In genomic region chr12:55484079-55484774, GRCm38 (mm10) we compare ENCODE assay signal across 27 mouse cellular contexts. TPM values are rescaled to one million over a fixed set of nuclear protein-coding genes. Genes with fewer than 3 reads are reported as not detected.
DNase-seq lines count a peak whose midpoint lies in the region; ATAC-seq lines count a peak whose summit lies in the region.
"Had no signal": no experiment of that assay in that cellular context is flagged by ENCODE, and none has a peak within 500 bp of the region (broad histone marks: within the 10 kb centered on the region; RNA-seq: fewer than 3 reads in every experiment).

No protein-coding gene starts in this region.

- no peak overlapping the region for H3K4me3 ChIP-seq in limb, embryonic 15.5 days
- no peak overlapping the region for H3K4me3 ChIP-seq in limb, embryonic 10.5 days
- no peak overlapping the region for H3K4me3 ChIP-seq in embryonic facial prominence, embryonic 12.5 days
- H3K4me3 ChIP-seq in embryonic facial prominence, embryonic 15.5 days (replicated peaks) = no peak overlapping the region
- no peak overlapping the region for H3K4me3 ChIP-seq in kidney, embryonic 16.5 days (ENCODE audit: low read length)
- H3K4me3 ChIP-seq in hindbrain, embryonic 16.5 days (ENCODE audit: low read length) = no peak overlapping the region
- H3K4me3 ChIP-seq: forebrain, embryonic 10.5 days; forebrain, embryonic 13.5 days; hindbrain, embryonic 12.5 days; hindbrain, embryonic 15.5 days had no signal

- peaks cover 35% of the 10 kb centered on the region for H3K36me3 ChIP-seq in limb, embryonic 15.5 days
- H3K36me3 ChIP-seq in limb, embryonic 10.5 days = peaks cover 31% of the 10 kb centered on the region
- H3K36me3 ChIP-seq in embryonic facial prominence, embryonic 12.5 days = peaks cover 25% of the 10 kb centered on the region
- peaks cover 16% of the 10 kb centered on the region for H3K36me3 ChIP-seq in embryonic facial prominence, embryonic 15.5 days
- H3K36me3 ChIP-seq in kidney, embryonic 16.5 days (ENCODE audit: insufficient read depth, low read length) = peaks cover 12% of the 10 kb centered on the region
- peaks cover 10% of the 10 kb centered on the region for H3K36me3 ChIP-seq in hindbrain, embryonic 16.5 days (ENCODE audit: control insufficient read depth, insufficient read depth, low read length)

- no peak for ATAC-seq in limb, embryonic 15.5 days (ENCODE audit: insufficient number of reproducible peaks, low FRiP score, low TSS enrichment, low read depth)
- ATAC-seq in embryonic facial prominence, embryonic 12.5 days (ENCODE audit: insufficient number of reproducible peaks, insufficient read depth, low FRiP score, low TSS enrichment) = 0 out of 2 replicates have a peak, but pooled peaks have one; percentile 18
- ATAC-seq in embryonic facial prominence, embryonic 15.5 days (ENCODE audit: insufficient number of reproducible peaks, low FRiP score, low TSS enrichment, low read depth) = peak; percentile 41; the same call in 1 of the 2 replicates
- no peak for ATAC-seq in kidney, embryonic 16.5 days (ENCODE audit: low FRiP score, low TSS enrichment)
- ATAC-seq in hindbrain, embryonic 16.5 days = no peak
- ATAC-seq: CD4-positive, CD25-positive, alpha-beta regulatory T cell, adult 4 months; forebrain, embryonic 13.5 days; inflammation-experienced regulatory T-cells, adult 6 months; intestine, embryonic 16.5 days had no signal

- DNase-seq in limb, embryonic 10.5 days (ENCODE audit: low spot score) = no peak
- peak; percentile 11 for DNase-seq in R1 (ENCODE audit: low read depth, low spot score)
- no peak for DNase-seq in cerebellum, adult 8-10 months
- DNase-seq: adrenal gland, adult 2 months; adrenal gland, postnatal 14 days; cerebellum, adult 11 months; cerebellum, adult 2 months; cerebellum, postnatal 36 days; embryo, embryonic 11 days; gastrocnemius, postnatal 10 days; gastrocnemius, postnatal 36 days; kidney, adult 18-20 months; kidney, adult 9 months had no signal

- no peak overlapping the region for H3K9ac ChIP-seq in limb, embryonic 15.5 days
- no peak overlapping the region for H3K9ac ChIP-seq in embryonic facial prominence, embryonic 12.5 days
- no peak overlapping the region for H3K9ac ChIP-seq in embryonic facial prominence, embryonic 15.5 days
- H3K9ac ChIP-seq in kidney, embryonic 16.5 days (replicated peaks; ENCODE audit: low read length) = no peak overlapping the region
- H3K9ac ChIP-seq in hindbrain, embryonic 16.5 days (ENCODE audit: low read depth, low read length) = no peak overlapping the region
- H3K9ac ChIP-seq: forebrain, embryonic 13.5 days; forebrain, postnatal 0 days; hindbrain, embryonic 12.5 days; hindbrain, embryonic 15.5 days had no signal

- H3K9me3 ChIP-seq in limb, embryonic 15.5 days = no peaks in the 10 kb centered on the region
- H3K9me3 ChIP-seq in limb, embryonic 10.5 days (replicated peaks) = no peaks in the 10 kb centered on the region
- no peaks in the 10 kb centered on the region for H3K9me3 ChIP-seq in embryonic facial prominence, embryonic 12.5 days
- H3K9me3 ChIP-seq in embryonic facial prominence, embryonic 15.5 days (replicated peaks) = no peaks in the 10 kb centered on the region
- no peaks in the 10 kb centered on the region for H3K9me3 ChIP-seq in kidney, embryonic 16.5 days (ENCODE audit: low read length)
- H3K9me3 ChIP-seq in hindbrain, embryonic 16.5 days (ENCODE audit: control insufficient read depth, low read length) = no peaks in the 10 kb centered on the region
- H3K9me3 ChIP-seq: forebrain, embryonic 10.5 days; forebrain, embryonic 13.5 days; hindbrain, embryonic 12.5 days; hindbrain, embryonic 15.5 days had no signal

- H3K4me1 ChIP-seq in limb, embryonic 15.5 days = peaks cover 15% of the 10 kb centered on the region
- H3K4me1 ChIP-seq in limb, embryonic 10.5 days = peaks cover 8% of the 10 kb centered on the region; the same call in 1 of the 2 replicates
- H3K4me1 ChIP-seq in embryonic facial prominence, embryonic 12.5 days = no peaks in the 10 kb centered on the region
- H3K4me1 ChIP-seq in embryonic facial prominence, embryonic 15.5 days = peaks cover 7% of the 10 kb centered on the region; the same call in 1 of the 2 replicates
- peaks cover 2% of the 10 kb centered on the region; the same call in 1 of the 2 replicates for H3K4me1 ChIP-seq in kidney, embryonic 16.5 days (ENCODE audit: insufficient read depth, low read length)
- H3K4me1 ChIP-seq in hindbrain, embryonic 16.5 days (ENCODE audit: control insufficient read depth, insufficient read depth, low read depth, low read length) = no peaks in the 10 kb centered on the region
- H3K4me1 ChIP-seq: forebrain, embryonic 13.5 days; hindbrain, embryonic 12.5 days; hindbrain, embryonic 15.5 days had no signal

- WGBS in limb, embryonic 15.5 days = 60% methylated on average over 10 of the region's 10 CpGs
- 72% methylated on average over 10 of the region's 10 CpGs for WGBS in limb, embryonic 10.5 days
- WGBS in embryonic facial prominence, embryonic 12.5 days = 63% methylated on average over 10 of the region's 10 CpGs
- 56% methylated on average over 10 of the region's 10 CpGs for WGBS in embryonic facial prominence, embryonic 15.5 days
- whole genome bisulfite sequencing in kidney, embryonic 16.5 days = 49% methylated on average over 10 of the region's 10 CpGs
- WGBS in hindbrain, embryonic 16.5 days = 75% methylated on average over 10 of the region's 10 CpGs

- H3K27me3 ChIP-seq in limb, embryonic 15.5 days = no peaks in the 10 kb centered on the region
- H3K27me3 ChIP-seq in limb, embryonic 10.5 days (ENCODE audit: low read depth, poor library complexity, severe bottlenecking) = no peaks in the 10 kb centered on the region
- H3K27me3 ChIP-seq in embryonic facial prominence, embryonic 12.5 days = no peaks in the 10 kb centered on the region
- no peaks in the 10 kb centered on the region for H3K27me3 ChIP-seq in embryonic facial prominence, embryonic 15.5 days
- H3K27me3 ChIP-seq in kidney, embryonic 16.5 days (ENCODE audit: insufficient read depth, low read length) = no peaks in the 10 kb centered on the region
- H3K27me3 ChIP-seq in hindbrain, embryonic 16.5 days (replicated peaks; ENCODE audit: control insufficient read depth, insufficient read depth, low read length) = no peaks in the 10 kb centered on the region
- H3K27me3 ChIP-seq: forebrain, embryonic 13.5 days; hindbrain, embryonic 12.5 days; hindbrain, embryonic 15.5 days had no signal

- H3K4me2 ChIP-seq in limb, embryonic 15.5 days = no peak overlapping the region
- H3K4me2 ChIP-seq in embryonic facial prominence, embryonic 12.5 days (replicated peaks) = no peak overlapping the region
- no peak overlapping the region for H3K4me2 ChIP-seq in embryonic facial prominence, embryonic 15.5 days (replicated peaks)
- no peak overlapping the region for H3K4me2 ChIP-seq in kidney, embryonic 16.5 days (replicated peaks; ENCODE audit: low read depth, low read length)
- H3K4me2 ChIP-seq in hindbrain, embryonic 16.5 days (ENCODE audit: low read length) = no peak overlapping the region
- H3K4me2 ChIP-seq: forebrain, embryonic 13.5 days; heart, embryonic 11.5 days; hindbrain, embryonic 12.5 days; hindbrain, embryonic 15.5 days had no signal

- 0 out of 2 replicates have a peak overlapping the region, but pooled peaks have one; percentile 44 for H3K27ac ChIP-seq in limb, embryonic 15.5 days
- no peak overlapping the region for H3K27ac ChIP-seq in limb, embryonic 10.5 days
- H3K27ac ChIP-seq in embryonic facial prominence, embryonic 12.5 days = no peak overlapping the region
- no peak overlapping the region for H3K27ac ChIP-seq in embryonic facial prominence, embryonic 15.5 days (replicated peaks)
- H3K27ac ChIP-seq in kidney, embryonic 16.5 days (ENCODE audit: low read length) = no peak overlapping the region
- no peak overlapping the region for H3K27ac ChIP-seq in hindbrain, embryonic 16.5 days (ENCODE audit: low read depth, low read length)
- H3K27ac ChIP-seq: forebrain, embryonic 10.5 days; forebrain, embryonic 13.5 days; hindbrain, embryonic 12.5 days; hindbrain, embryonic 15.5 days had no signal

RNA-seq across cellular contexts. Expression of gene Nfkbia, which starts 8.2 kb away (rescaled TPM):
- 139 and 155 TPM in 2 replicates for polyA plus RNA-seq in limb, embryonic 15.5 days (2015; fragmentation: Nextera tagmentation; extraction: Ambion mirVana)
- polyA plus RNA-seq in limb, embryonic 10.5 days (2016; fragmentation: Nextera tagmentation; extraction: Ambion mirVana) = 38.0 and 56.9 TPM in 2 replicates
- 76.8 and 78.3 TPM in 2 replicates for polyA plus RNA-seq in embryonic facial prominence, embryonic 12.5 days (2016; fragmentation: Nextera tagmentation; extraction: Ambion mirVana)
- 144 and 152 TPM in 2 replicates for polyA plus RNA-seq in embryonic facial prominence, embryonic 15.5 days (2015; fragmentation: Nextera tagmentation; extraction: Ambion mirVana)
- 84.8 and 94.7 TPM in 2 replicates for polyA plus RNA-seq in kidney, embryonic 16.5 days (2015; fragmentation: Nextera tagmentation; extraction: Ambion mirVana)
- 62.3 and 64.3 TPM in 2 replicates for polyA plus RNA-seq in hindbrain, embryonic 16.5 days (2015; fragmentation: Nextera tagmentation; extraction: Ambion mirVana)

Comparison
In these comparisons a context has a peak if more than half of its experiments do, and no peak if none do; other contexts are left out.
1. ATAC-seq: peak in embryonic facial prominence, embryonic 12.5 days (single experiment) and embryonic facial prominence, embryonic 15.5 days (single experiment); none in limb, embryonic 15.5 days (single experiment), kidney, embryonic 16.5 days (single experiment) and hindbrain, embryonic 16.5 days (single experiment).